21 mouse cellular contexts compared by ENCODE assay signal in genomic region chr3:79002173-79002848, GRCm38 (mm10).
DNase-seq lines count a peak whose midpoint lies in the region; ATAC-seq lines count a peak whose summit lies in the region.
"Had no signal": no experiment of that assay in that cellular context is flagged by ENCODE, and none has a peak within 500 bp of the region (broad histone marks: within the 10 kb centered on the region; RNA-seq: fewer than 3 reads in every experiment).

No protein-coding gene starts in this region.

- H3K4me1 ChIP-seq in midbrain, embryonic 11.5 days (ENCODE audit: control insufficient read depth, insufficient read depth, low read length), result no peaks in the 10 kb centered on the region
- no peaks in the 10 kb centered on the region for H3K4me1 ChIP-seq in midbrain, embryonic 13.5 days (replicated peaks)
- H3K4me1 ChIP-seq in hindbrain, embryonic 16.5 days (ENCODE audit: control insufficient read depth, insufficient read depth, low read depth, low read length), result no peaks in the 10 kb centered on the region
- H3K4me1 ChIP-seq: embryonic facial prominence, embryonic 12.5 days; forebrain, embryonic 15.5 days; heart, embryonic 13.5 days had no signal

- no peak overlapping the region for H3K4me2 ChIP-seq in midbrain, embryonic 11.5 days
- H3K4me2 ChIP-seq in midbrain, embryonic 13.5 days (replicated peaks), result no peak overlapping the region
- no peak overlapping the region for H3K4me2 ChIP-seq in hindbrain, embryonic 16.5 days (ENCODE audit: low read length)
- H3K4me2 ChIP-seq: embryonic facial prominence, embryonic 12.5 days; forebrain, embryonic 15.5 days; heart, embryonic 13.5 days; hindbrain, embryonic 14.5 days had no signal

- no peaks in the 10 kb centered on the region for H3K9me3 ChIP-seq in midbrain, embryonic 11.5 days (ENCODE audit: control insufficient read depth, low read length)
- no peaks in the 10 kb centered on the region for H3K9me3 ChIP-seq in midbrain, embryonic 13.5 days
- no peaks in the 10 kb centered on the region for H3K9me3 ChIP-seq in hindbrain, embryonic 16.5 days (ENCODE audit: control insufficient read depth, low read length)
- H3K9me3 ChIP-seq: embryonic facial prominence, embryonic 12.5 days; forebrain, embryonic 15.5 days; heart, embryonic 13.5 days had no signal

- H3K36me3 ChIP-seq in midbrain, embryonic 11.5 days (ENCODE audit: control insufficient read depth, insufficient read depth, low read length), result no peaks in the 10 kb centered on the region
- H3K36me3 ChIP-seq in midbrain, embryonic 13.5 days, result no peaks in the 10 kb centered on the region
- H3K36me3 ChIP-seq in hindbrain, embryonic 16.5 days (ENCODE audit: control insufficient read depth, insufficient read depth, low read length), result no peaks in the 10 kb centered on the region
- H3K36me3 ChIP-seq: embryonic facial prominence, embryonic 12.5 days; forebrain, embryonic 15.5 days; heart, embryonic 13.5 days had no signal

- no peak overlapping the region for H3K27ac ChIP-seq in midbrain, embryonic 11.5 days (ENCODE audit: low read depth, low read length)
- H3K27ac ChIP-seq in midbrain, embryonic 13.5 days, result no peak overlapping the region
- no peak overlapping the region for H3K27ac ChIP-seq in hindbrain, embryonic 16.5 days (ENCODE audit: low read depth, low read length)
- H3K27ac ChIP-seq: embryonic facial prominence, embryonic 12.5 days; forebrain, embryonic 15.5 days; heart, embryonic 13.5 days; hindbrain, embryonic 14.5 days had no signal

- no peaks in the 10 kb centered on the region for H3K27me3 ChIP-seq in midbrain, embryonic 11.5 days (ENCODE audit: control insufficient read depth, insufficient read depth, low read length)
- H3K27me3 ChIP-seq in midbrain, embryonic 13.5 days, result no peaks in the 10 kb centered on the region
- no peaks in the 10 kb centered on the region for H3K27me3 ChIP-seq in hindbrain, embryonic 16.5 days (replicated peaks; ENCODE audit: control insufficient read depth, insufficient read depth, low read length)
- H3K27me3 ChIP-seq: embryonic facial prominence, embryonic 12.5 days; forebrain, embryonic 15.5 days; heart, embryonic 13.5 days; Patski had no signal

- ATAC-seq in midbrain, embryonic 11.5 days (ENCODE audit: low FRiP score), result no peak
- ATAC-seq in midbrain, embryonic 13.5 days, result no peak
- peak; percentile 72 to 73; a peak in 3 of 4 replicates for ATAC-seq in hematopoietic stem cell, adult 5-6 weeks (replicated peaks in 1 of 2; ENCODE audit: insufficient read depth in 1 of 2, low FRiP score in 2 of 2, low TSS enrichment in 1 of 2, low read depth in 1 of 2, poor library complexity in 2 of 2, severe bottlenecking in 2 of 2)
- ATAC-seq in hindbrain, embryonic 16.5 days, result no peak
- ATAC-seq: activated CD4-positive, CD25-positive, alpha-beta regulatory T cell, adult 4 months; forebrain, embryonic 15.5 days; intestine, postnatal 0 days; Patski had no signal

- DNase-seq in midbrain, embryonic 11.5 days (ENCODE audit: low spot score, missing footprints), result peak; percentile 79
- peak; percentile 35 for DNase-seq in adipocyte (ENCODE audit: low spot score)
- DNase-seq in kidney, postnatal 36 days, result no peak
- no peak for DNase-seq in layer of hippocampus, adult 9-10 months (ENCODE audit: low spot score)
- DNase-seq: adrenal gland, adult 2 months; adrenal gland, postnatal 25 days; cerebellum, adult 11 months; cerebellum, adult 8-10 months; cerebellum, postnatal 14 days; gastrocnemius, postnatal 10 days; heart, postnatal 4 days had no signal

- no peak overlapping the region for H3K9ac ChIP-seq in midbrain, embryonic 11.5 days (ENCODE audit: low read length)
- H3K9ac ChIP-seq in midbrain, embryonic 13.5 days (replicated peaks), result no peak overlapping the region
- no peak overlapping the region for H3K9ac ChIP-seq in hindbrain, embryonic 16.5 days (ENCODE audit: low read depth, low read length)
- H3K9ac ChIP-seq: embryonic facial prominence, embryonic 12.5 days; forebrain, embryonic 15.5 days; heart, embryonic 13.5 days; hindbrain, embryonic 14.5 days had no signal

- H3K4me3 ChIP-seq in midbrain, embryonic 11.5 days (ENCODE audit: low read depth, low read length), result no peak overlapping the region
- H3K4me3 ChIP-seq in midbrain, embryonic 13.5 days (replicated peaks), result no peak overlapping the region
- no peak overlapping the region for H3K4me3 ChIP-seq in hindbrain, embryonic 16.5 days (ENCODE audit: low read length)
- H3K4me3 ChIP-seq: embryonic facial prominence, embryonic 12.5 days; forebrain, embryonic 15.5 days; heart, embryonic 13.5 days had no signal

- WGBS in midbrain, embryonic 11.5 days, result 83% methylated on average over 4 of the region's 4 CpGs
- WGBS in midbrain, embryonic 13.5 days, result 83% methylated on average over 4 of the region's 4 CpGs
- WGBS in hindbrain, embryonic 16.5 days, result 88% methylated on average over 4 of the region's 4 CpGs

Comparison
In these comparisons a context has a peak if more than half of its experiments do, and no peak if none do; other contexts are left out.
1. ATAC-seq: peak in hematopoietic stem cell, adult 5-6 weeks (2 of 2); none in midbrain, embryonic 11.5 days (single experiment), midbrain, embryonic 13.5 days (single experiment) and hindbrain, embryonic 16.5 days (single experiment).
2. DNase-seq: peak in midbrain, embryonic 11.5 days (single experiment) and adipocyte (single experiment); none in kidney, postnatal 36 days (0 of 2) and layer of hippocampus, adult 9-10 months (single experiment).